Mouse (Mus musculus): Measurements from ENCODE around the gene Dynlt1b. TPM values are rescaled to one million over a fixed set of nuclear protein-coding genes. Genes with fewer than 3 reads are reported as not detected.
A peak's percentile ranks its signal among the peaks of the same experiment; 100 is the strongest.
"Not testable (repeated sequence)": the region's sequence is repeated elsewhere in the genome, so short reads cannot be mapped to it uniquely, and the experiment has no call there.

Dynlt1b gene
- polyA plus RNA-seq, 1 experiment from 2014 or later, result 139 TPM

- WGBS (ENCODE audit: missing documents), result no CpG with 5 or more reads among the region's 2 CpGs
- H3K79me2 ChIP-seq (ENCODE audit: inconsistent target); H3K36me3 ChIP-seq (ENCODE audit: inconsistent target); H3K27ac ChIP-seq; H3K4me3 ChIP-seq (ENCODE audit: inconsistent target): not testable (repeated sequence)
Measured at GRCm38 (mm10) chr17:6406972-6407371, 22.9 kb upstream of the Dynlt1b start.

GRCm38 (mm10) chr17:6410713-6411213 is 19.1 kb upstream of the Dynlt1b start:
- not testable (repeated sequence) for H3K36me3 ChIP-seq (ENCODE audit: inconsistent target); H3K27ac ChIP-seq; H3K4me3 ChIP-seq (ENCODE audit: inconsistent target); H3K79me2 ChIP-seq (ENCODE audit: inconsistent target)
- WGBS (ENCODE audit: missing documents), result 29% methylated on average over 1 of the region's 6 CpGs

- not testable (repeated sequence) for H3K36me3 ChIP-seq (ENCODE audit: inconsistent target); H3K79me2 ChIP-seq (ENCODE audit: inconsistent target); H3K4me3 ChIP-seq (ENCODE audit: inconsistent target); H3K27ac ChIP-seq
- WGBS (ENCODE audit: missing documents), result no CpG with 5 or more reads among the region's 7 CpGs
Measured at GRCm38 (mm10) chr17:6417118-6417517, 12.8 kb upstream of the Dynlt1b start.

GRCm38 (mm10) chr17:6420557-6420956 is 9.4 kb upstream of the Dynlt1b start:
- 75% methylated on average over 1 of the region's 2 CpGs for WGBS (ENCODE audit: missing documents)
- H3K27ac ChIP-seq; H3K36me3 ChIP-seq (ENCODE audit: inconsistent target); H3K4me3 ChIP-seq (ENCODE audit: inconsistent target); H3K79me2 ChIP-seq (ENCODE audit: inconsistent target): not testable (repeated sequence)

- H3K79me2 ChIP-seq (ENCODE audit: inconsistent target); H3K4me3 ChIP-seq (ENCODE audit: inconsistent target); H3K36me3 ChIP-seq (ENCODE audit: inconsistent target); H3K27ac ChIP-seq: not testable (repeated sequence)
- WGBS (ENCODE audit: missing documents), result 73% methylated on average over 4 of the region's 14 CpGs
Measured at GRCm38 (mm10) chr17:6421547-6422326, 8.2 kb upstream of the Dynlt1b start.

- H3K36me3 ChIP-seq (ENCODE audit: inconsistent target); H3K27ac ChIP-seq; H3K4me3 ChIP-seq (ENCODE audit: inconsistent target); H3K79me2 ChIP-seq (ENCODE audit: inconsistent target): not testable (repeated sequence)
- WGBS (ENCODE audit: missing documents), result 87% methylated on average over 2 of the region's 2 CpGs
Measured at GRCm38 (mm10) chr17:6422370-6422769, 7.5 kb upstream of the Dynlt1b start.

- H3K27ac ChIP-seq; H3K36me3 ChIP-seq (ENCODE audit: inconsistent target); H3K4me3 ChIP-seq (ENCODE audit: inconsistent target); H3K79me2 ChIP-seq (ENCODE audit: inconsistent target): not testable (repeated sequence)
- 11% methylated on average over 3 of the region's 3 CpGs for WGBS (ENCODE audit: missing documents)
Measured at GRCm38 (mm10) chr17:6422805-6423204, 7.1 kb upstream of the Dynlt1b start.

- WGBS (ENCODE audit: missing documents), result 39% methylated on average over 6 of the region's 12 CpGs
- H3K79me2 ChIP-seq (ENCODE audit: inconsistent target); H3K27ac ChIP-seq; H3K36me3 ChIP-seq (ENCODE audit: inconsistent target); H3K4me3 ChIP-seq (ENCODE audit: inconsistent target): not testable (repeated sequence)
Measured at GRCm38 (mm10) chr17:6424294-6424980, 5.5 kb upstream of the Dynlt1b start.

GRCm38 (mm10) chr17:6425325-6425724 is 4.6 kb upstream of the Dynlt1b start:
- not testable (repeated sequence) for H3K36me3 ChIP-seq (ENCODE audit: inconsistent target); H3K27ac ChIP-seq; H3K4me3 ChIP-seq (ENCODE audit: inconsistent target); H3K79me2 ChIP-seq (ENCODE audit: inconsistent target)
- WGBS (ENCODE audit: missing documents), result no CpG with 5 or more reads among the region's 3 CpGs

GRCm38 (mm10) chr17:6426869-6427268 is 3.0 kb upstream of the Dynlt1b start:
- not testable (repeated sequence) for H3K27ac ChIP-seq; H3K79me2 ChIP-seq (ENCODE audit: inconsistent target); H3K4me3 ChIP-seq (ENCODE audit: inconsistent target); H3K36me3 ChIP-seq (ENCODE audit: inconsistent target)
- WGBS (ENCODE audit: missing documents), result 42% methylated on average over 3 of the region's 8 CpGs

- not testable (repeated sequence) for H3K79me2 ChIP-seq (ENCODE audit: inconsistent target); H3K4me3 ChIP-seq (ENCODE audit: inconsistent target); H3K36me3 ChIP-seq (ENCODE audit: inconsistent target); H3K27ac ChIP-seq
- 67% methylated on average over 1 of the region's 2 CpGs for WGBS (ENCODE audit: missing documents)
Measured at GRCm38 (mm10) chr17:6428926-6429325, 986 bp upstream of the Dynlt1b start.

- peak overlapping the region; percentile 42; the same call in 1 of the 2 replicates for H3K27ac ChIP-seq
- WGBS (ENCODE audit: missing documents), result 0% methylated on average over 2 of the region's 9 CpGs
- H3K36me3 ChIP-seq (ENCODE audit: inconsistent target); H3K79me2 ChIP-seq (ENCODE audit: inconsistent target): not testable (repeated sequence)
- peak overlapping the region; percentile 31 for H3K4me3 ChIP-seq (ENCODE audit: inconsistent target)
Measured at GRCm38 (mm10) chr17:6430410-6431001, 594 bp downstream of the Dynlt1b start.

GRCm38 (mm10) chr17:6432456-6432855 is 2.5 kb downstream of the Dynlt1b start:
- H3K4me3 ChIP-seq (ENCODE audit: inconsistent target), result not testable (repeated sequence)

GRCm38 (mm10) chr17:6433691-6434090 is 3.8 kb downstream of the Dynlt1b start:
- WGBS (ENCODE audit: missing documents), result 85% methylated on average over 2 of the region's 3 CpGs

More at GRCm38 (mm10) chr17:6432456-6432855, 2.5 kb downstream of the Dynlt1b start:
- H3K27ac ChIP-seq; H3K79me2 ChIP-seq (ENCODE audit: inconsistent target); H3K36me3 ChIP-seq (ENCODE audit: inconsistent target): not testable (repeated sequence)
- WGBS (ENCODE audit: missing documents), result 67% methylated on average over 1 of the region's 4 CpGs

GRCm38 (mm10) chr17:6438080-6438479 is 8.2 kb downstream of the Dynlt1b start:
- H3K79me2 ChIP-seq (ENCODE audit: inconsistent target); H3K4me3 ChIP-seq (ENCODE audit: inconsistent target); H3K36me3 ChIP-seq (ENCODE audit: inconsistent target); H3K27ac ChIP-seq: not testable (repeated sequence)
- WGBS (ENCODE audit: missing documents), result 100% methylated on average over 2 of the region's 6 CpGs

More at GRCm38 (mm10) chr17:6433691-6434090, 3.8 kb downstream of the Dynlt1b start:
- H3K36me3 ChIP-seq (ENCODE audit: inconsistent target); H3K79me2 ChIP-seq (ENCODE audit: inconsistent target); H3K4me3 ChIP-seq (ENCODE audit: inconsistent target); H3K27ac ChIP-seq: not testable (repeated sequence)

Data from macrophage (primary cell).